Mouse (Mus musculus) kidney, postnatal 36 days (tissue): ENCODE measurements around the gene Thumpd2.
A peak's percentile ranks its signal among the peaks of the same experiment; 100 is the strongest.

Experiments
- DNase-seq, 2 experiments: peaks; one replicate each; pipeline ENCODE4 v3.0.0; 2021 to 2022; ENCODE audit warnings: mixed read lengths in 2 of 2

Thumpd2 gene

GRCm38 (mm10) chr17:81031830-81032442 is 32.9 kb downstream of the Thumpd2 start:
- DNase-seq, result no peak

DNA sequence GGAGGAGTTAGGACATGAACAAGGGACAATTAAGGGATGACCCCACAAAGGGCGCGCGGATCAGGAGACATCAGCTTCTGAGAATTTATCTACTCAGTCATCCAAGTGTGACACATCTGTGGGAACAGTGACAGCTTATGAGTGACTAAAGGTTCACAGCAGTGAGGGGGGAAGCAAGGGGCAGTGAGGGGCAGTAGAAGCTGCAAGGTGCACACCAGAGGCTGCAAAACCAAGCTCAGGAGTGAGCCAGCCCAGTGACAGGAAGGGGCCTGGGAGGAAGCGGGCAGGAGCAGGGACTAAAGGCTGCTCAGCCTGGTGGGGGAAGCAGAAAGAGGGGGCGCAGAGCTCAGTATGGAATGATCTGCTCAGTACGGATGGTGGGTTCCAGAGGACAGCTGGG is 37.6 kb downstream of the Thumpd2 start:
- no peak for DNase-seq

- peak; percentile 13 to 17 for DNase-seq
Observed at GRCm38 (mm10) chr17:81017132-81017531, 47.8 kb downstream of the Thumpd2 start.

DNA sequence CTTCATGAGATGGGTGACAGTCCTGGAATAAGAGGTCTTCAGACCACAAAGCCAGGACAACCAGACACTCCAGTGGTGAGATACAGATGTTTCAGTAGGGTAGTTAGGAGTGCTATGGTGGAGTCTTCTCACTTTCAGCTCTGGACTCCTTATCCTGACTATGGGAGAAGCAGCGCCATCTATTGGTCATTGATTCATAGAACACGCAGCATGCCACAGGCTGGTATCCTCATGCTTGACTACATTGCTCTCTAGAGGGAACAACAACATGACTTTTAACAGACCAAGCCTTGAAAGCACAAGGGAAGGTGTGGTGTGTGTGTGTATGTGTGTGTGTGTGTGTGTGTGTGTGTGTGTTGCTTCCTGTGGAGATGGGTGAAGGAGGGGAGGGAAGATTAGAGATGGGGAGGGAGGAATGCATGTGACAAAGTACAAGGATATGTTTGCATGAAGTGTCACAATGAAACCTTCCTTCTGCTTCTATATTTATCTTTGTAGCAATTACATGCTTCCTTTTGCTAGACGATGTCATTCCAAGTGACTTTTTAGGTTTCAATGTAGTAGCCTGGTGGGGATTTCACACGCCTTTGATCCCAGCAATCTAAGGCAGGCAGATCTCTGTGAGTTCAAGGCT is 49.0 kb downstream of the Thumpd2 start:
- peak; percentile 66 to 68 for DNase-seq

DNA sequence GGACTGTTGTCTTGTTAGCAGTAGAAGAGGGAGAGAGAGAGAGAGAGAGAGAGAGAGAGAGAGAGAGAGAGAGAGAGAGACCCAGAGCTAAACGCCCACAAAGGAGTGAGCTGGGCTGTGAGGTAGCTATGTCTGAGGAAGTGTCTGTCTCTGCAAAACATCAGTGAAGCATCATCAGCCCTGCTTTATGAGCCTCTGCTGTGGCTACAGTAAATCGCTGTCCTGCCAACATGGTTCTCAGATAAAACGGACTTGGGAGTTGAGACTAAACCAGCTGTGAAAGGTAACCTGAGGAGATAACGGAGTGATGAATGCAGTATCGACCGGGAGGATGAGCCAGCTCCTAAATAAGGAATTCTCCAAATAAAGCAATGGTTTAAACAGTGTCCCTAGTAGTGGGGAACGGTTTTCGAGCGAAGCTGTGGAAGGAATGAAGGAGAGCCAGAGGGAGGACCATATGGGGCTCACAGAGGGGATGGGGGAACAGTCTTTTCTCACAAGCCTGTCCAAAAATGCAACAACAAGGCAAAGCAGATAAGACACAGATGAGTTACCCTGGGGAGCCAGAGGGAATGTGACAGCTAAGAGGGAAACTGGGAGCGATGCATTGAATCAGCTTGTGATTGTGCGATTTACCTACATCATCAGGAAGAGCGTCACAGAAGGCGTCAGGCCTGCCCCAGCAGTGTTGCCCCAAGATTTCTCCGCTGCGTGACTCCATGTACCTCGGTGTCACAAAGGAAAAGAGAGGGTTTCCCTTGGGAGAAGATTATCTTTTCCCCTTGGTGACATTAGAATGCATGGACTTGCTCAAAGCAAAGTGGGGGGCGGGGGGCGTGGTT is 53.8 kb downstream of the Thumpd2 start:
- DNase-seq, result no peak

DNA sequence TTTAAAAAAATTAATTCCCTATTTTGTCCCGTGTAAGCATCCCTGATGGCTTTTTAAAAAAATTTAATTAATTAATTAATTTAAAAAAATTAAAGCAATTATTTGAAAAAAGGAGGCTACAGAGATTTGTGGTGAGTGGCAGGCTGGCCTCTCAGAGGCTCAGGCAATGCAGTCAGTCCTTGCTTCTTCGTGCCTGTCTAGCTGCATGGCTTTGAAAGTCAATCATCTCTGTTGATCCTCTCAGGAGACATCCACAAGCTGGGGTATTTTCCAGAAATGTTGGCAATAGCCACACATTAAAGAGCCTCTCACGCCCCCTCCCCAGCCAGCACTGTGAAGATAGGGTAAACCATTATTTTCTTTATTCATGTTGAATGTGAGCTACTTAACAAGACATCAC is 54.7 kb downstream of the Thumpd2 start:
- no peak for DNase-seq

DNA sequence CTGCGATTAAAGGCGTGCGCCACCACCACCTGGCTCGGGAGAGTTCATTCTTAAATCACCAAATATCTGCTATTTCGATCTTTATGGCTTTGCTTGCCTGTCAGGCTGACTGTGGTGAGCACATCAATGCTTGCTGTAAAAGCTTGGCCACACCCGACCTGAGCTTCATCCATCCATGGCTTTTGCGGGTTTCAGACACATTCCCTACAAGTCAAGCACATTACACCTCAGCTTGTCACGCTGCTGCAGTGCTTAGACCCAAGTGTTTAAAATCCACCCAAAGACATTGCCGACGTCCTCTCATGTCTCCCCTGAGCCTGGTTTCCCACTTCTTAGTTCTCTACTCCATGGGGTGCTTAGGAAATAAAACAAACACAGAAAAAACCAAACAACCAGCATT is 55.8 kb downstream of the Thumpd2 start:
- DNase-seq, result no peak

GRCm38 (mm10) chr17:81005292-81005691 is 59.6 kb downstream of the Thumpd2 start:
- DNase-seq, result no peak

GRCm38 (mm10) chr17:81004454-81004853 is 60.4 kb downstream of the Thumpd2 start:
- DNase-seq, result no peak

GRCm38 (mm10) chr17:81002130-81002529 is 62.8 kb downstream of the Thumpd2 start:
- DNase-seq, result no peak

DNA sequence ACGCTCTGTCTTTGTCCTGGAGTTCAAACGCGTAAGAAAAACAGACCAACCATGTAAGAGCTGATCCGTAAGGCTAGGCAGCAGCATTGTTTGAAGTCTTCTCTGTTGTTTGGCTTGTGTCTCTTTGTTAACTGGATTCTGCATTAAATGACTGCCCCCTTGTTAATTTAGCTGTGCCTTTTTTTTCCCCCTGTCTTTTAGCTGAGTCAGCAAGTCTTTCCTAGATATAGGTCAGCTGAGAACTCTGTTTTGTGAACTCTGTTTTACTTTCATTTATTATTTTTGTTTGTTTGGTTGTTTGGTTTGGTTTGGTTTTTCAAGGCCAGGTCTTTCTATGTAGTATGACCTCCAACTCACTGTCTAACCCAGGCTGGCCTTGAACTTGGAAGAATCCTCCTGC is 63.2 kb downstream of the Thumpd2 start:
- no peak for DNase-seq

DNA sequence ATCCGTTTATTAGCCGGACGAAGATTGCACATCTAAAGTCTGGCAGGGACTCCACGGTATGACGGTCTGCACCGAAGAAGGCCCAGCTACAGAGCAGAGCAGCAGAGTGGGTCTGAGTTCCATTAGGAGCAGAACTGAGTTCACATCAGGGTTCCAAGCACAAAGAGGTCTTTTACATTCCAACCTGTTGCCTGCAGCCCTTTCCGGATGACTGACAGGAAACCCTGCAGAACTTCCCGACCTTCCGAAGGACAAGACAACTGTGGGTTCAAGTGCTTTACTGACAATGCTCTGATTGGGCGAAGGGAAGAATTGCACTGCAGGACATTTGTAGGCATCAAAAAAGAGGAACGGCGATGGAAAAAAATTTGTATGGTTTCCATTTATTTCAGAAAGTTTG is 63.9 kb downstream of the Thumpd2 start:
- DNase-seq, result no peak

DNA sequence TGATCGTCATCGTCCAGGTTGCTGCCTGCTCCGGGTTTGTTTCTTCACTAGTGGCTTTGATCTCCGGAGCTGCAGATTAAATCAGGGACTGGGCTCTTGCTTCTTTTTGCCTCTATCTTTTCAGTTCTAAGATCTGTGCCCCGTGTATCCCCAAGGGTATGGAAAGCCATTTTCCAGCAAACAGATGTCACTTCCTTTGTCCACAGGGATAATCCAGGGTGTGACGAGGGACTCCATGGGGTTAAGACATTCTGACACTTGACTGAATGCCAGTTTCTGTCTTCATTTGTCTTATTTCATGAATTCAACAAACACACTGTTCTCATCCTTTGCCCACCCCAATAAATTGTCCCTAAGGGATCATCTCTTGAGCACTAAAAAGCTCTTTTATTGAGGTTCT is 65.9 kb downstream of the Thumpd2 start:
- no peak for DNase-seq

DNA sequence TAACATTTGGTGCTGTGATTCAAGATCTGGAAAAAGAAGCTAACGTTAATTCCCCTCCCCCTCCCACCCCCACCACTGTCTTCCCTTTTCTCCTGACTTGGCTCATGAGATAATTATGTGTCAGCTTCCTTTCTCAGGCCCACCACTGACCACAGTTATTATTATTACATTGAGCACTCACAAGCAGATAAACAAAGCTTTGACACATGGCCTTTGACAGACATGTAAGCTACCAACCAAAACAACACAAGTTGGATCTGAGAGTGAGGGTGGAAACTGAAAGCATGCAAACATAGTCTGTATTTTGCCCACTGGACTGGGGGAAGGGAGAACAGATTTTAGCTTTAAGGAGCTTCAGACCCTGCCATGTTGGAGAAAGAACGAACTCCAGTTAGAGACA is 67.7 kb downstream of the Thumpd2 start:
- no peak for DNase-seq

DNA sequence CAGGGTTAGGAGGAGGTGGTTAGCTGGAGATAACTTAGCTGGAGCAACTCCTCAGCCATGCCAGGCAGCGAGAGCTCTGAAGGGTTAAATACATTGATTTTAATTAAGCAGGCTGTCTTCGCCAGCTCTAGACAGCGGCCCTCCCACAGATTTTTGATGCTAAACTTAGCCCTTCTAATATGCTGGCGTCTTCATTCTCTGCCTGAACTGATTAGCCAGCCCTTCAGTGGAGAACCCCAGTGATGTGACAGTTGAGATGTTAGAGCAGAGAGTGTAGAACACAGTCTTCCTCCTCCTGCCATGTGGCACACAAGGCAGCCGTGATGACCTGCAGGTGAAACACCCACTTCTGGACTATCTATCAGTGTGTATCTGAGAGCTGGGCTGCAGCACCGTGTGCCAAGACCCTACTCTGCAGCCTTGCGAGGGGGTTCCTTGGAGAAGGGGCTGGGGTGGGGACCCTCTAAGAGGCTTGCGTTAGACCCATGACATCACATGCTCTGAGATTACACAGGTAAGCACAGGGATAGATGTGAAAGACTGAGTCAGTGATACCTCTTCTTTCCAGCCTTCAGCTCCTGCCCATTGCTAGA is 73.3 kb downstream of the Thumpd2 start:
- no peak for DNase-seq

- no peak for DNase-seq
Observed at GRCm38 (mm10) chr17:80982976-80983375, 81.9 kb downstream of the Thumpd2 start.

DNA sequence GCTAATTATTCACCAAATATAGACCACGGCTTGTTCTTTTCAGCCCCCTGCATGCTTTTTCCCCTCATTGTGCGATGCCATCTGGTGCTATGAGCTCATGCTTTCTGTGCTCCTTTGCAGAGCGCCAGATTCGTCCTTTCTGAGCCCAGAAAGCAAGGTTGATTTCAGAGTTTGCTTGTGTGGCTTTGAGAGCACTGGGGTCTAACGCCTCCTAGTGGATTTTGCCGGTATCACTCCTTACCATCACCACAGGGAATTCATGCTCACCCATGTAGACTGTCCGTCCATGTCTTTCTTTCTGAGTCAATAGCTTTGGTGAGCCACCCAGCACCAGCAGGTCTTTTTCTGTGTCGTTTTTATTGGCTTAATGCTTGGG is 82.5 kb downstream of the Thumpd2 start:
- DNase-seq, result peak; percentile 67 to 85

DNA sequence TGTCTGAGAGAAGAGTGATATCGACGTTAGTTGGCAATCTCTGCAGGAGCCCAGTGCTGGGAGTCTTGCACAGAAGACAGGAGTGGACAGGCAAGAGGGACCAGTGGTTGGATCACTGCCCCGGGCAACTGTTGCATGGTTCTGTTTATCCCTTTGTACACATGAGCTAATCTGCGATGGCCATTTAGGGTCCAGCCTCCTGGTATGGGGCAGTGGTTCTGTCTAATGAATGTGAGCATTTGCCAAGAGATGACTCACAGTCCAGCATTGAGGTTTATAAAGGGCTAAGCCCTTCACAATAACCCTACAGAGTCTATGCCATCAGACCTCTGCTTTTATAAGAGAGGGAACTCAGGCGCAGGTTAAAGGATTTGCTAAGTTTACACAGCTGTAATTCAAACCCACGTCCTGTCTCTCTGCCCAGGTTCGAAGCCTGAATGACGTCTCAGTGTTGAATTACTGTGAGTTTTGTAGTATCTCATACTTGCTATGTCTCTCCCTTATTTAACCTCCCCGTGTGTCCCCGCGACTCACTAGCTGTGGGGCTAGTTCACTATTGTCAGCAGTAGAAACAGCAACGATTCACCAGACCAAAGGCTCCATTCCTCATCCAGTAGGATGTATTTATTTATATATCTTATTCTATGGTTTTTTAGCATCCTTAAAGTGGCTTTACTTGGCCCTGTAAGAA is 83.0 kb downstream of the Thumpd2 start:
- no peak for DNase-seq

DNA sequence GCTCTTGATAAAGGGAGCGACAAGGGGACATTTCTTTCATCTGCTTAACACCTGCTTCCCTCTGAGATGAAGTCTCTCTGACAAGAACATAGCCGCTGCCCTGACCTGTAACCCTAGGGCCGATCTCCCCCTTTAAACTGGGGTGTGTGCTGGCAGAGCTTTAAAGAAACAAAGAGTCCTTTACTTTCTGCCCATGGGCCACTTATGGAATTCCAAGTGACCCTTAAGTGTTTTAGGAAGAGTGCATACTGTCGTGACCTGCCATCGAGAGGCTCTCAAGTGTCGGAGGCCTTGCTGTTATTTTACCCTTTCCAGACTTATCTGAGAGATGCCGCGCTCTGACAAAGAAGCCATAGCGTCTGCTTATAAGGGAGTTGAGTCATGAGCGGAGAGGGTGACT is 84.8 kb downstream of the Thumpd2 start:
- no peak for DNase-seq

DNA sequence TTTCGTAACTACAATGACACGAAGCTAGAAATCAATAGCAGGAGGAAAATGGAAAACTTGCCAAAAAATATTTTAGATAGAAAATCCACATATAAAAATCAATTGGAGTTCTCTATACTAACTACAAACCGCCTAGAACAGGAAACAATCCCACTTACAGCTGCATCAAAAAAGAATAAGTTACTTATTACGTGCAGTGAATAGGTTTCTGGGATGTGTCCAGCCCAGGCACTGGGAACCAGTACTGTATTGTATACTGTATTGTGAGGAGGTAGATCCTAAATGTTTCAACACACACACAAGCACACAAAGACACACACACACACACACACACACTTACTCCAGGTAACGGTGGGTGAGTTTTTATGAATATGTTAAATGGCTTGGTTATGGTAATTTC is 87.6 kb downstream of the Thumpd2 start:
- peak in 1 of 2 experiments; percentile 16 for DNase-seq
